Mouse (Mus musculus) ovary, postnatal 10 days (tissue): Measurements from ENCODE around the gene Twist1.

Experiments used
- DNase-seq: peaks from one replicate; pipeline ENCODE4 v3.0.0; 2022; ENCODE audit warnings: low spot score

The Twist1 gene

DNA sequence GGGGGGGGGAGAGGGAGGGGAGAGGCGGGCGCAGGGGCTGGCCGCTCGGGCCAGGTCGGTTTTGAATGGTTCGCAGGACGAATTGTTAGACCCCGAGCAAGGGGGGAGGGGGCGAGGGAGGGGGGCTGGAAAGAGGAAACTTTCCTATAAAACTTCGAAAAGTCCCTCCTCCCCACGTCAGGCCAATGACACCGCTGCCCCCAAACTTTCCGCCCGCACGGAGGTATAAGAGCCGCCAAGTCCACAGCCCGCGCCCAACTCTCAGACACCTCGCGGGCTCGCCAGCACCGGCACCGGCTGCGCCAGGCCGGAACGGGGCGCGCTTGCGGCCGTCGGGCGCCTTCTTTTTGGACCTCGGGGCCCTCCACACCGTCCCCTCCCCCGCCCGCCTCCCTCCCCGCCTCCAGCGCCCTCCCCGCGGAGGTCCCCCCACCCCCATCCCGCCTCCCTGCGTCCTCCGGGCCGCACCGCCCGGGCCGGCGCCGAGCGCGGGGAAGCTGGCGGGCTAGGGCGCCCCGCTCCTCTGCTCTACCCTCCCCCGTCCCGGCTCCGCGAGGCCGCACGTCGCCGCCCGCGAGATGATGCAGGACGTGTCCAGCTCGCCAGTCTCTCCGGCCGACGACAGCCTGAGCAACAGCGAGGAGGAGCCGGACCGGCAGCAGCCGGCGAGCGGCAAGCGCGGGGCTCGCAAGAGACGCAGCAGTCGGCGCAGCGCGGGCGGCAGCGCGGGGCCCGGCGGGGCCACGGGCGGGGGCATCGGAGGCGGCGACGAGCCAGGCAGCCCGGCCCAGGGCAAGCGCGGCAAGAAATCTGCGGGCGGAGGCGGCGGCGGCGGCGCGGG lies at the start of gene Twist1:
Gene Twist1, plus strand, starts transcription at position 272 of the 841 bp plus-strand sequence.
- peak; percentile 58 for DNase-seq

- DNase-seq = no peak
Measured at GRCm38 (mm10) chr12:33926751-33927150, 30.7 kb upstream of the Twist1 start.

DNA sequence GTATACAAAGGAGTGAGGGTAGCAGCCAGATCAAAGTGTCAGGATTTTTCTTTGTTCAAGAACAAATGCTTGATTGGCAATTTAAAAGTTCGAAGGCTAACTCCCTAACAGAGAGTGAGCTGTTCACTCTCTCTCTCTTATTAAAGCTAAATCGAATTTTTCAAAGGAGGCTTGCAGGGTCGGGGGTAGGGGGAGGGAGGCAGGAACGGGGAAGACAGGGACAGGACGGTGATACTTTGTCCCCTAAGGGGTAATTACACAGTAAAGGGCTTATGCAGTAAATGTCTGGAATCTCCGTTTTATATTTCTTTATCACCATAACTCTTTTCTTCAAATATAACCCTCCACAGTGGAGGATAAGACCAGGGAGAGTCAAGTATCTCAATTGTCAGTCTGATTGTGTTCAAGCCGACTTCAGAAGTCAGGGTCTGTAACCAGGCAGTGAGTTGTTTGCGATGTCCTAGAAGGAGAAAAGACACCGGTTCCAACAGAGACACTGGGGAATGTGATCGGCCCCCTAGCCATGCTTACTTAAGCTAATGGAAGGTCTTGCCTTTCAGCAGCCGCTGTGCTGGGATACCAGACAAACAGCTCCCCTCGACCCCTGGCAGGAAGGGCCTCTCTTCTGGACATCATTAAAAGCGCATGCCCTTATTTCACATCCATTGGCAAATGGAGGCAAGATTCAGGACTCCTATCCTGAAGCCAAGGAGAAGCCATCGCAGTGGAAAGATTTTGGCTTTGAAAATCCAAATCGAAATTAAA lies 30.0 kb upstream of the Twist1 start:
- no peak for DNase-seq

DNA sequence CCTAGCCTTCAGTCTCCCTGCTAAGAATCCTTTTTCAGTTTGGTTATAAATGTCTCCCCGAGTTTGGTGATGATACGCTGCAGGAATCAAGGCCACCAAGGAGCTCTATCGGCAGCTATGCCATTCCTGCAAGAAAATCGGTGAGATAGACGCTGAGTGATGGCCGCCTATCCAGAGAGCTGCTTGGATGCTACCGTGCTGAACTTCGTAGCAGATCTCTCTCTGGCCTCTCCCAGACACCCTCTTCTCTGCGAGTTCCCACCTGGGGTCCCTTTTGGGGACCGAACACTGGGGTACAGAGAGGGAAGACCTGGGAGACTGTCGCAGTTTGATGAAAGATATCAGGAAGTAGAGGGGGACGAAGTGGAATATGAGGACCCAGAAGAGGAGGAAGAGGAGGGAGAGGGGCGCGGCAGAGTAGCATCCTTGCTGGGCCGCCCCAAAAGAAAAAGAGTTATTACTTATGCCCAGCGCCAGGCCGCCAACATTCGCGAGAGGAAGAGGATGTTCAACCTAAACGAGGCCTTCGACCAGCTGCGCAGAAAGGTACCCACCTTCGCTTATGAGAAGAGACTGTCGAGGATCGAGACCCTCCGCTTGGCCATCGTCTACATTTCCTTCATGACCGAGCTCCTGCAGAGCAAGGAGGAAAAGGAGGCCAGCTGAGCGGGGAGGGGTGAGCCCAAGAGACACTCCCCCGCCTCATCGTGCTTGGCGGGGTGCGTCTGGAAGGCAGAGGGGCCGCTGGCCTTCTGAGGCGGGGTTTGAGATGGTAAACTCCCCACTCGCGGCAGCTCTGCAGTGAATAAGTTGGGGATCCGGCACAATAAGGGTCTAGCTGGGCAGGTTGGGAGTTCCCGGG lies 28.9 kb upstream of the Twist1 start, which contains the start of gene Ferd3l:
Gene Ferd3l, plus strand, starts transcription at position 95 of the 862 bp plus-strand sequence.
- no peak for DNase-seq

GRCm38 (mm10) chr12:33952843-33953242 lies 4.6 kb upstream of the Twist1 start:
- no peak for DNase-seq

DNA sequence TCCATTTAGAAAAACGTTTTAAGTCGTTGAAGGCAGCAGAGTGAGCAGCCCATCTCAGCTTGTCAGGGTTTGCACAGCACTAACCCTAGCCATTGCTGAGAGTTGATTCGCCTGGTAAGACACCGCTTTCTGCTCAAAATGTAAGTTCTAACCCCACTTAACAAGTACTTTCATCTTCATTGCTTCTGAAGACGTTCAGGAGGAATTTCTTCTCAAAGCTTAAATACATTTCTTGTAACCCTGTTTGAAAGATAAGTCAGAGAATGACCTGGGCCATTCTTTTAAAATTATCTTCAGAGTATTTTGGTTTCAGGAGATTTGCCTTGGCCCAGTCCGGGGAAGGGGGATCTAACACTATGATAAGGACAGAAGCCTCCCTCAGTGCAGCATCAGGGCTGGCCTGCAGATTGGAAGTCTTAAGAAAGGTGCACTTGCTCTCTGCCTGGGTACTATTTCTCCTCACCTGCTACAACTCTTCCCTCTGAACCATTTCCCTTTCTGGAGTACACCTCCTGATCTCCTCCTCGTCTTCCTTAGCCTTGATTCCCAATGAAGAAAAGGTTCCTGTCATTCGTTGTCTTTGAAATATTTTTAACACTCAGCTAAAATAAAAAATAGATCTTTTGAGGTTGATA lies 2.4 kb upstream of the Twist1 start:
- DNase-seq = no peak

GRCm38 (mm10) chr12:33955606-33956295 lies 1.7 kb upstream of the Twist1 start:
- no peak for DNase-seq

DNA sequence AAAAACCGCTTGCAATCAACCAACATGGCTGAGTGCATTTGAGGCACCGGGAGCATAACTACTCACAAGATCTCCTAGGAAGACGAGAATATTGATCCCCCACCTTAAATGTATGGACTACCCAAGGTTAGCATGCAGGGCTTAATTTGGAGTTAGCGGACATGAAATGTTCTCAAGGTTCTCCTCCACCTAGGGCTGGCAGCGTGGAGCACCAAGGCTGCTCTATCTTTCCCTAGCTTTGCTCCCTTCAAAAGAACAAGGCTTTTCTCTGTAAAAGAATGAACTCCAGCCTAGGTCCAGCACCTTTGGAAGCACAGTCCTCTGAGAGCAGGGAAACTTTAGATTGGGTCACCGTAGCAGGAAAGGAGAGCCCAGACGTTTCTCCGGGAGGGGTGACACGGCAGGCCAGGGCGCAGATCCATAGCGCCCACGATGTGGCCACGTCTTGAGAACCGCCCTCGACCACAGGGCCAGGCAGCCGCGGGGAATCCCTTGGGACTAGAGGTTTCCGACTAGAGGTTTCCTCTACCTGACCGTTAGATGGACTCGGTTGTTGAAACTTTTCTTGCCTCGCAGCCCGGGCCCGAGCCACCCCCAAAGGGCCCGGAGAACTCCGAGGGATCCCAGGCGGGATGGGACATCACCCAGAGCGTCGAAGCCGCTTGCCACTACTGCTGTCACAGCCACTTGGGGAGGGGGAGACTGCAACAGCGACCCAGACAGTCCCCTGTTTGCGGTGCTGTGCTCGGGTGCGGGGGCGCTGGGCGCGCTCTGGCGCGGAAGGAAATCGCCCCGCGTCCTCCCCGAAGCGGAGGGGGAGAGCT lies 683 bp upstream of the Twist1 start:
- DNase-seq = peak; percentile 31

GRCm38 (mm10) chr12:33958241-33959194 lies 1.0 kb downstream of the Twist1 start:
- DNase-seq = peak; percentile 21

GRCm38 (mm10) chr12:33959206-33959605 lies 1.7 kb downstream of the Twist1 start:
- no peak for DNase-seq

GRCm38 (mm10) chr12:33959846-33960245 lies 2.4 kb downstream of the Twist1 start:
- DNase-seq = no peak

DNA sequence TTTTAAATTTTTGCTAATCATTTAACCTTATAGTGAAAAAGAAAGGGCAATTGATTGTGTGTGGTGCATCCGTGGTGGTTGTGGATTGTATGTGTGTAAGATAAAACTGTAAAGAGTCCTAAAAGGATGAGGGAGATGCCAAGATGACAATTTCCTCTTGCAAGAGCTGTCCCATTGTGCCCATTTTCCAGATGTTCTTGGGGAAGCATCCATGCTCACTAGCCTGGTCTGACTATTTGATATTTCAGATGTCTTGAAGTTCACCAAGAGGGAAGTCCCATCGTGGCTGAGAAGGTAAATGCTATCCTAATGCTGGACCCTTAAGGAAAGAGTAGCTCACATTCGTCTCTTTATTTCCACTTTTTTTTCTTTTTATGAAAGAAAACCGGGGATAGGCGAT lies 3.5 kb downstream of the Twist1 start:
- no peak for DNase-seq

DNA sequence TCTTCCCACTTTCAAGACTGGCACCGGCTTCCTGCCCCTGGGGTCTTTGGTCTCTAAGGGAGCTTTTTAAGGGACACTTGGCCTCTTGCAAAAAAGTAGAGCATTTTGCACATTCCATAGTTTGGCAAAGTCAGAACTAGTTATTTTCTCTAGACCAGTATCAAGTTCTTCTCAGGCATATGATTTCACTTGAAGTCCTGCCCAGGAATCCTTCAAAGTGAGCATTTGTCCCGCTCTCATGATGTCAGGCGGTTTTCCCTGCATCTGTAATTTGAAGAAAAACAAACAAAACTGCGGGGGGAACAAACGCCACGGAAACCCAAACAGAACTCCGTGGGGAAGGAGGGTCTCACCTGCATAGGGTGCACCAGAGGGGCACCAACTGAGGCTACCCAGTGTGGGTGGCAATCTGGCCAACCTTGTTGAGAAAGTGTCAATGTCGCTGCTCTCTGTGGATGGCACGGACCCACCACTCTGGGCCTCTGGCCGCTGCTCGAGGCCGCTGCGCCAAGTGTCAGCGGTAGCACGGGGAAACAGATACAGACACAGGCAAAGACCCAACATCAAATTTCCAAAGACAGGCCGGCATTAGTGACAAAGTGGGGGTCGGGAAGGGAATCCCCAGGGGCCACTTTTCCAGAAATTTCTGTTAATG lies 4.8 kb downstream of the Twist1 start:
- no peak for DNase-seq

GRCm38 (mm10) chr12:33962773-33963130 lies 5.3 kb downstream of the Twist1 start:
- no peak for DNase-seq

DNA sequence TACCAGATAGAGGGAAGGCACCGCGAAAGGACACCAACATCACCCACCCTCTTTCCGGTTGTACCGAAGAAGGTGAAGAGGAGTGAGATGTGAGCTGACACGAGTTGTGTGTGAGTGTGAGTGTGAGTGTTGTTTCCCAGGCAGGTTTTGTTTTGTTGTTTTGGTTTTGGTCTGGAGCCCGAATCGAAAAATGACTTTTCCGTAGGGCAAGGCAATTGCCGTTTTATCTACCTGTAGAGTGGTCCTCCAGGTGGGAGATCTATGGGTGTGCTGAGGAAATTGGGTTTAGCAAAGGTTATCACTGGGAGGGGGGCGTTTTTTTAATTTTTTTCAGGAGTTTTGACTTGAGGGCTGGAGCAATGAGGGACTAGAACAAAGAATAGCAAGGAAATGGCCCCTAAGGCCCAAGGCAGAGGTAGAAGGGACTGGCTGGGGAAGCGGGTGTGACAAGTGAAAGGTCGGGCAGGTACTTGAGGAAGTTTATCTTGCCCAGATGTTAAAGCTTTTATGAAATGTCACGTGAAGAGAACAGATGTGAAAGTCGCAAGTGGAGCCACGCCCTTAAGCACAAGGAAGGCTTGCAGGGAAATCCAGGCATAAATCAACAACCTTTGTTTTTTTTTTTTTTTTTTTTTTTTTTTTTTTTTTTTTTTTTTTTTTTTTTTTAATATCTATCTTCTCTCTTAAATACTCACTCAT lies 6.3 kb downstream of the Twist1 start:
- DNase-seq = no peak

- DNase-seq = no peak
Measured at GRCm38 (mm10) chr12:33964427-33964826, 7.0 kb downstream of the Twist1 start.

GRCm38 (mm10) chr12:33965661-33966360 lies 8.3 kb downstream of the Twist1 start:
- no peak for DNase-seq
